Mouse (Mus musculus) midbrain, embryonic 13.5 days (tissue): ENCODE measurements at regions not wholly inside any gene's neighbourhood (a gene's known extent, or its start where the extent isn't known, plus 50 kb on each side); places are given as distances from the start of the nearest gene placed in this dataset.

Experiments
- ATAC-seq: fragments of 200-750 bp; cut with Nextera tagmentation; 2 replicates; pipeline ENCODE4 v1.8.0; 2017; ENCODE audit warnings: mild to moderate bottlenecking, moderate TSS enrichment, moderate library complexity
- H3K27ac ChIP-seq: fragments of 300-500 bp; sonication (generic); 2 replicates; pipeline ENCODE4 v1.5.1; 2015; ENCODE audit warnings: inconsistent platforms, mild to moderate bottlenecking, moderate library complexity
- H3K27me3 ChIP-seq: fragments of 300-500 bp; sonication (generic); 2 replicates; pipeline ENCODE4 v1.6.1; 2015; ENCODE audit warnings: mild to moderate bottlenecking, inconsistent platforms
- H3K36me3 ChIP-seq: fragments of 300-500 bp; sonication (generic); 2 replicates; pipeline ENCODE4 v1.6.1; 2015; ENCODE audit warnings: mild to moderate bottlenecking, inconsistent platforms
- H3K4me1 ChIP-seq: fragments of 300-500 bp; sonication (generic); replicated peaks from 2 replicates; pipeline ENCODE4 v1.6.1; 2015; ENCODE audit warnings: inconsistent platforms
- H3K4me2 ChIP-seq: fragments of 300-500 bp; sonication (generic); replicated peaks from 2 replicates; pipeline ENCODE4 v1.6.1; 2015; ENCODE audit warnings: moderate library complexity, mild to moderate bottlenecking, inconsistent platforms
- H3K4me3 ChIP-seq: fragments of 300-500 bp; sonication (generic); replicated peaks from 2 replicates; pipeline ENCODE4 v1.5.1; 2015; ENCODE audit warnings: mild to moderate bottlenecking, inconsistent platforms
- H3K9ac ChIP-seq: fragments of 300-500 bp; sonication (generic); replicated peaks from 2 replicates; pipeline ENCODE4 v1.6.1; 2015; ENCODE audit warnings: mild to moderate bottlenecking, inconsistent platforms
- H3K9me3 ChIP-seq: fragments of 300-500 bp; sonication (generic); 2 replicates; pipeline ENCODE4 v1.6.1; 2016; ENCODE audit warnings: mild to moderate bottlenecking, inconsistent platforms
- WGBS: fragments of 180-500 bp; shearing (Covaris S2); methylation state at CpG from one replicate; pipeline ENCODE4 v1.1.7; 2015; 5-methylcytosine and 5-hydroxymethylcytosine counted together

DNA sequence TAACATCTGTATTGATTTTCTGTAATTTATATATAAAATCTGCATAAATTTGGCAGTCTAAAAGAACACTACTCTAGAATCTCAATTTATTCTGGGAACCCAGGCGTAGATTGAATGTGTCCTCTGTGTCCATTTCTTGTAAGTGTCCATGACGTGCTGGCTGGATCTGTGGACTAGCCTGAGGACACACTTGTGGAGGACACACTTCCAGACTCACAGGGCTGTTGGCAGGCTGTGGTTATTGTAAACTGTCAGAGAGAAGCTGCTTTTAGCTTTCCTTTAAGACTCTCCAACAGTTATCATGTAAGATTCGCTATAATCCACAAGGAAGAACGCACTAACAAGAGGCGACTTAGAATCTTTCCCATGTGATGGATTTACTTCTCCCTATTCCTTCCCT lies 200.2 kb downstream of the Wnt5a start:
- no peak overlapping the region for H3K4me3 ChIP-seq
- H3K4me1 ChIP-seq, result no peaks in the 10 kb centered on the region
- no peaks in the 10 kb centered on the region for H3K9me3 ChIP-seq
- no peak for ATAC-seq
- no peaks in the 10 kb centered on the region for H3K36me3 ChIP-seq
- no peak overlapping the region for H3K4me2 ChIP-seq
- H3K27me3 ChIP-seq, result no peaks in the 10 kb centered on the region
- no peak overlapping the region for H3K27ac ChIP-seq
- H3K9ac ChIP-seq, result no peak overlapping the region
- WGBS, result 96% methylated on average over 5 of the region's 5 CpGs

GRCm38 (mm10) chr14:28714598-28714997 lies 210.0 kb downstream of the Wnt5a start:
- no peak overlapping the region for H3K27ac ChIP-seq
- no peak for ATAC-seq
- no peaks in the 10 kb centered on the region for H3K36me3 ChIP-seq
- 70% methylated on average over 10 of the region's 10 CpGs for WGBS
- H3K9ac ChIP-seq, result no peak overlapping the region
- no peak overlapping the region for H3K4me2 ChIP-seq
- H3K4me1 ChIP-seq, result no peaks in the 10 kb centered on the region
- H3K4me3 ChIP-seq, result no peak overlapping the region
- no peaks in the 10 kb centered on the region for H3K27me3 ChIP-seq
- no peaks in the 10 kb centered on the region for H3K9me3 ChIP-seq

DNA sequence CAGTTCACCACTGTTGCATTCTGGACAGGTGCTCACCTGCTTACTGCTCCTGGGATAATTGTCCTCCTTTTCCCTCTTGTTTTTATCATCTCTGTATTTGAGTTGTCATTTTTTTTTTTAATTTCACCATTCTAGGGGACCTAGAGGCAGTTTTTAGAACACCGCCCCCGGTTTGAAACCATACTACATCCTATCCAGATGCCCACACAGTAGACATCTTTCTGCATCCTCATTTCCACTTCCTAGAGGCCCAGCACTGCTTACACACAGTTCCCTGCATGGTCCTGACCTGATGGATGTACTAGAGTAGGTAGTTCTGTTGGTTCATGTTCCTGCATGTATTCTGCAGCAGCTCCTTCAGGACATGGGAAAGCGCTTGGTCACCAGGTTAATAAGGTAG lies 216.0 kb downstream of the Wnt5a start:
- H3K9me3 ChIP-seq, result no peaks in the 10 kb centered on the region
- ATAC-seq, result no peak
- 91% methylated on average over 3 of the region's 3 CpGs for WGBS
- no peak overlapping the region for H3K27ac ChIP-seq
- no peak overlapping the region for H3K4me2 ChIP-seq
- H3K36me3 ChIP-seq, result no peaks in the 10 kb centered on the region
- H3K4me1 ChIP-seq, result no peaks in the 10 kb centered on the region
- H3K27me3 ChIP-seq, result no peaks in the 10 kb centered on the region
- H3K9ac ChIP-seq, result no peak overlapping the region
- H3K4me3 ChIP-seq, result no peak overlapping the region

DNA sequence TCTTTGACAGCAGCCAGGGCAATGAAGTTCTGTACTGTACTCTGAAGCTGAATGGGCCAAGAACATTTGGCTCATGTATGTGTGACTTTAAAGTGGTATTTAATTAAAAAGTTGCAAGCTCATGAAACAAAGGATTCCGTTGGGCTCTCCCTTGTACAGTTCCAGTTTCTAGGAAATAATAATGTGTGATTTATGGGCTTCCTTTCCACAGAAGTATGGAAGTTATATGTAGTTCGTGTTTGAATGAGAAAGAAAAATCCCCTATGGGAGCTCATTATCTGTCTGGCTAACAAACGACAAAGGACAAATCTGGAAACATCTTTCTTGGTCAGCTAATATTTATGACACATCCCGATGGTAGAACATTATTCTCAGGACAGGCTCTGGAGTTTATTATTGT lies 221.1 kb downstream of the Wnt5a start:
- Histone ChIP-seq H3K4me3 (no peak overlapping the region), H3K4me2 (no peak overlapping the region), H3K4me1 (no peaks in the 10 kb centered on the region), H3K27me3 (no peaks in the 10 kb centered on the region), H3K36me3 (no peaks in the 10 kb centered on the region), H3K9ac (no peak overlapping the region), H3K9me3 (no peaks in the 10 kb centered on the region), H3K27ac (no peak overlapping the region)
- 85% methylated on average over 4 of the region's 4 CpGs for WGBS
- ATAC-seq, result no peak

DNA sequence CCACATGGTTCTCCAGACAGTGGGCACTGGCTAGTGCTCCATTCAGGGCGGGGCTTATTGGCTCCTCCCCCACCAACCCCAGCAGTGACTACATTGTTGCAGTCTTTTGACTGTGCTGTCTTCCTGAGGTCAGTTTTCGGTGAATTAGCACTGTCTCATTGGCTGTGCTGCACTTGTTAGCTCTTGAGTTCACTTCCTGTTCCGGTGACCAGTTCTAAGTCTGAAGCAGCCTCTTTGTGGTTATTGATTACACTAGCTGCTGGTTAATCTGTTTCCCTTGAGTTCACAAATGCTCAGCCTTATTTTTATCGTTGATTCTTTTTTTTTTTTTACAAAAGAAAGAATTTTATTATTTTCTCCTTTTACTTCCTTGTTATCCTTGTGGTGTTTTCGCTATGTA lies 228.9 kb downstream of the Wnt5a start:
- Histone ChIP-seq H3K36me3 (no peaks in the 10 kb centered on the region), H3K4me3 (no peak overlapping the region), H3K27ac (no peak overlapping the region), H3K4me1 (no peaks in the 10 kb centered on the region), H3K9me3 (no peaks in the 10 kb centered on the region), H3K9ac (no peak overlapping the region), H3K27me3 (no peaks in the 10 kb centered on the region), H3K4me2 (no peak overlapping the region)
- WGBS, result 74% methylated on average over 5 of the region's 5 CpGs
- ATAC-seq, result no peak

GRCm38 (mm10) chr14:28735446-28735845 lies 230.9 kb downstream of the Wnt5a start:
- H3K4me2 ChIP-seq, result no peak overlapping the region
- ATAC-seq, result no peak
- no peak overlapping the region for H3K4me3 ChIP-seq
- no peak overlapping the region for H3K9ac ChIP-seq
- H3K27me3 ChIP-seq, result no peaks in the 10 kb centered on the region
- no peaks in the 10 kb centered on the region for H3K4me1 ChIP-seq
- WGBS, result 92% methylated on average over 5 of the region's 5 CpGs
- no peaks in the 10 kb centered on the region for H3K36me3 ChIP-seq
- H3K27ac ChIP-seq, result no peak overlapping the region
- H3K9me3 ChIP-seq, result no peaks in the 10 kb centered on the region

DNA sequence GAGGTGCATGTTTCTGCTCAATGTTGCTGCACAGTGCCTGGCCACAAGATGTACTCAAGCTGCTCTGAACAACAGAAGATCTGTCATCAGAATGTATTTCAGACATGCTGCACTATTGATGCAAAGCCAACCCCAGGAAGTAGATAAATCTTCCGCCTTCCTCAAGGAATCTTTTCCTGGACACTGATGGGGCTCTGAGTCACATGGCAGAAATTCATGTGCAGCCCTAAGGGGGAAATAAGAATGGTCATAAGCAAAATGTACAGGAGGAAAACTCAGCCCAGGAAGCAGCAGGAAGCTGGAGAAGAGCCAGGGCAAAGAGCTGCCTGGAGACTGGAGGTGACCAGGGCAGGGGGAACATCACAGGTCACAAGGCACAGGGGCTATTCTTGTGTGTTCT lies 235.5 kb downstream of the Wnt5a start:
- no peaks in the 10 kb centered on the region for H3K4me1 ChIP-seq
- no peaks in the 10 kb centered on the region for H3K27me3 ChIP-seq
- no peaks in the 10 kb centered on the region for H3K36me3 ChIP-seq
- H3K4me2 ChIP-seq, result no peak overlapping the region
- no peak overlapping the region for H3K9ac ChIP-seq
- no peak for ATAC-seq
- 91% methylated on average over 1 of the region's 1 CpGs for WGBS
- H3K4me3 ChIP-seq, result no peak overlapping the region
- H3K27ac ChIP-seq, result no peak overlapping the region
- no peaks in the 10 kb centered on the region for H3K9me3 ChIP-seq

DNA sequence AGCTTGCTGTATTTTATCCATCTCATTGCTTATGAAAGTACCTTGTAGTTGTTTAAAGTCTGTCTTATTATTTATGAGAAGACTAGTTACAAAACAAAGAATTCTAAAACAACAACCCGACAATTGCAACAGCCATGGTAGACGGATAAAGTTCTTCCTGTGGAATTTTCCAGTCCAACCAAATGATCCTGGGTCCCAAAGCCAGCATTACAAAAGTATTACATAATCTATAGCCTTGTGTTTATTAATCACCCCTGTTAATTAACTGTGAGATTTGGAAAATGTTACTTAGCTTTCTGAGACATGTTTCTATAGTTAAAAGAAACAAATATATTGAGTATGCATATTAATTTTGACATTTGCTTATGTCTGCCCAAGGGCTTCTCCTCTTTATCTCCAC lies 236.9 kb downstream of the Wnt5a start:
- Histone ChIP-seq H3K27ac (no peak overlapping the region), H3K4me3 (no peak overlapping the region), H3K36me3 (no peaks in the 10 kb centered on the region), H3K9me3 (no peaks in the 10 kb centered on the region), H3K4me2 (no peak overlapping the region), H3K4me1 (no peaks in the 10 kb centered on the region), H3K27me3 (no peaks in the 10 kb centered on the region), H3K9ac (no peak overlapping the region)
- WGBS, result 89% methylated on average over 2 of the region's 2 CpGs
- no peak for ATAC-seq

DNA sequence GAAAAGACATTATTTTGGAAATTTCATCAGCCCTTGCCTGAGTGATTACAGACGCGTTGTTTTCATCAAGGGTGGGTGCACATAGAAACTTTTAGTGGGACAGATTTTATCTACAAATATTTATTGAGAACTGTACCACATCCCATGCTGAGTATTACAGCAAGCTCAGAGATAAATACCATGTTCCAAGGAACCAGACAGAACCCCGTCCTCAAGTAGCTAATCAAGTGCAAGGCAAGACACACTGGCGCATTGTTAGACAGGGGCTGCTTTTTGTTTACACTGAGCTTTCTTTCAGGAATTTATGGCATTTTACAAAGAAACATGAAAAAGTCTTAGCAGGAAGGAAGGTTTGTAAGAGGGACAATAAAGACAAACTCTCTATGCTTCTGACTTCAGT lies 239.1 kb downstream of the Wnt5a start:
- Histone ChIP-seq H3K4me1 (no peaks in the 10 kb centered on the region), H3K36me3 (no peaks in the 10 kb centered on the region), H3K4me2 (no peak overlapping the region), H3K27ac (no peak overlapping the region), H3K9ac (no peak overlapping the region), H3K27me3 (no peaks in the 10 kb centered on the region), H3K4me3 (no peak overlapping the region), H3K9me3 (no peaks in the 10 kb centered on the region)
- no peak for ATAC-seq
- WGBS, result 88% methylated on average over 4 of the region's 4 CpGs

- Histone ChIP-seq H3K4me3 (no peak overlapping the region), H3K4me1 (no peaks in the 10 kb centered on the region), H3K36me3 (no peaks in the 10 kb centered on the region), H3K4me2 (no peak overlapping the region), H3K9ac (no peak overlapping the region), H3K27me3 (no peaks in the 10 kb centered on the region), H3K27ac (no peak overlapping the region), H3K9me3 (no peaks in the 10 kb centered on the region)
- WGBS, result 83% methylated on average over 1 of the region's 1 CpGs
- no peak for ATAC-seq
Measured at GRCm38 (mm10) chr14:28750301-28750700, 245.8 kb downstream of the Wnt5a start.

DNA sequence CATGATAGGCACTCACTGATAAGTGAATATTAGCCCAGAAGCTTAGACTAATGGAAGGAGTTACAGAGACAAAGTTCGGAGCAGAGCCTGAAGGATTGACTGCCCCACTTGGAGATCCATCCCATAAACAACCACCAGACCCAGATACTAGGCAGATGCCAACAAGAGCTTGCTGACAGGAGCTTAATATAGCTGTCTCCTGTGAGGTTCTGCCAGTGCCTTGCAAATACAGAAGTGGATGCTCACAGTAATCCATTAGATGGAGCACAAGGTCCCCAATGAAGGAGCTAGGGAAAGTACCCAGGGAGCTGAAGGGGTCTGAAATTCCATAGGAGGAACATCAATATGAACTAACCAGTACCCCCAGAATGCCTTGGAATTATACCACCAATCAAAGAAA lies 252.8 kb upstream of the Lrtm1 start:
- no peak overlapping the region for H3K4me2 ChIP-seq
- H3K36me3 ChIP-seq, result no peaks in the 10 kb centered on the region
- H3K9ac ChIP-seq, result no peak overlapping the region
- no peaks in the 10 kb centered on the region for H3K4me1 ChIP-seq
- H3K27me3 ChIP-seq, result no peaks in the 10 kb centered on the region
- H3K9me3 ChIP-seq, result no peaks in the 10 kb centered on the region
- no peak overlapping the region for H3K4me3 ChIP-seq
- no peak for ATAC-seq
- H3K27ac ChIP-seq, result no peak overlapping the region
- 86% methylated on average over 1 of the region's 1 CpGs for WGBS

- WGBS, result 85% methylated on average over 11 of the region's 11 CpGs
- Histone ChIP-seq H3K4me1 (0 out of 2 replicates have a peak, but pooled peaks cover 4% of the 10 kb centered on the region), H3K4me3 (no peak overlapping the region), H3K27ac (no peak overlapping the region), H3K4me2 (no peak overlapping the region), H3K36me3 (no peaks in the 10 kb centered on the region), H3K9ac (no peak overlapping the region), H3K27me3 (no peaks in the 10 kb centered on the region), H3K9me3 (no peaks in the 10 kb centered on the region)
- ATAC-seq, result no peak
Measured at GRCm38 (mm10) chr14:28773068-28773467, 244.9 kb upstream of the Lrtm1 start.

- 0 out of 2 replicates have a peak, but pooled peaks cover 4% of the 10 kb centered on the region for H3K4me1 ChIP-seq
- no peak overlapping the region for H3K27ac ChIP-seq
- no peak overlapping the region for H3K4me3 ChIP-seq
- H3K36me3 ChIP-seq, result no peaks in the 10 kb centered on the region
- H3K27me3 ChIP-seq, result no peaks in the 10 kb centered on the region
- 83% methylated on average over 1 of the region's 1 CpGs for WGBS
- no peaks in the 10 kb centered on the region for H3K9me3 ChIP-seq
- ATAC-seq, result no peak
- H3K4me2 ChIP-seq, result no peak overlapping the region
- no peak overlapping the region for H3K9ac ChIP-seq
Measured at GRCm38 (mm10) chr14:28775686-28776085, 242.3 kb upstream of the Lrtm1 start.
